Mouse (Mus musculus): ENCODE results near the gene Klrk1.
"Not testable (repeated sequence)": the region's sequence is repeated elsewhere in the genome, so short reads cannot be mapped to it uniquely, and the experiment has no call there.

DNA sequence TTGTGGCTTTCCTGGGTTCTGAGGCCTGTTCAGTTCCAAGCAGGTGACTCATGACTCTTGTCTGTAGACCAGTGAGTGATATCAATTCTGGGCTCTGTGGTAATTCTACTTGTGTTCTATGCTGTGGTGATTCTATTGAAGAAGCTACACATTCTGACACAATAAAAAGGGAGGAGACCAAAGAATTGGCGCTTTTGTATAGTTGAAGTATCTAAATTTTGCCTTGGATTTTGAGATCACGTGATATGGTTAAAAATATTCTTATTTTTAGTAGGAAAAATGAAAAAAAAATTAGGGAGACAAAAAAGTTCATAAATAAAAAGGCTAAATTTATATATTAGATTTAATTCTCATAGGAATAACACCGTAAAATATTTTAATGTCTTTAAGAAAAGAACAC, 19.6 kb upstream of the Klrk1 start, which contains the start of gene Klrc3:
- not testable (repeated sequence) for TF ChIP-seq CTCF (IDR thresholded peaks at IDR 0.05; ENCODE audit: low read depth, low read length); POLR2A (IDR thresholded peaks at IDR 0.05; ENCODE audit: insufficient read depth, low read length)

All from ES-Bruce4 (cell line).